Mouse (Mus musculus): ENCODE data around the gene Yap1. TPM values are rescaled to one million over a fixed set of nuclear protein-coding genes. Genes with fewer than 3 reads are reported as not detected.
A peak's percentile ranks its signal among the peaks of the same experiment; 100 is the strongest.

Gene Yap1
- polyA plus RNA-seq, 1 experiment: 59.4 TPM

GRCm38 (mm10) chr9:7979153-7979916 is 25.1 kb downstream of the Yap1 start:
- no peak overlapping the region for H3K4me3 ChIP-seq (replicated peaks; ENCODE audit: extremely low read depth, low read depth, low read length)

GRCm38 (mm10) chr9:7978502-7978901 is 25.9 kb downstream of the Yap1 start:
- 68% methylated on average over 3 of the region's 3 CpGs for WGBS
- no peak for DNase-seq

More at GRCm38 (mm10) chr9:7979153-7979916, 25.1 kb downstream of the Yap1 start:
- 60% methylated on average over 11 of the region's 11 CpGs for WGBS
- no peak for TF ChIP-seq CTCF (IDR thresholded peaks at IDR 0.05; ENCODE audit: insufficient read depth, low read length)
- TF ChIP-seq POLR2A (IDR thresholded peaks at IDR 0.05; ENCODE audit: borderline replicate concordance, extremely low read depth, low read depth, low read length): no peak
- DNase-seq: no peak
- peaks cover 19% of the 10 kb centered on the region for H3K4me1 ChIP-seq (ENCODE audit: control insufficient read depth, insufficient read depth, low read length)

GRCm38 (mm10) chr9:7977587-7977986 is 26.8 kb downstream of the Yap1 start:
- Histone ChIP-seq H3K4me1 (ENCODE audit: control insufficient read depth, insufficient read depth, low read length) (peaks cover 14% of the 10 kb centered on the region), H3K4me3 (replicated peaks; ENCODE audit: extremely low read depth, low read depth, low read length) (no peak overlapping the region)
- DNase-seq: no peak
- WGBS: 86% methylated on average over 5 of the region's 5 CpGs
- TF ChIP-seq POLR2A (IDR thresholded peaks at IDR 0.05; ENCODE audit: borderline replicate concordance, extremely low read depth, low read depth, low read length): no peak
- TF ChIP-seq CTCF (IDR thresholded peaks at IDR 0.05; ENCODE audit: insufficient read depth, low read length): no peak

More at GRCm38 (mm10) chr9:7978502-7978901, 25.9 kb downstream of the Yap1 start:
- Histone ChIP-seq H3K4me1 (ENCODE audit: control insufficient read depth, insufficient read depth, low read length) (peaks cover 19% of the 10 kb centered on the region), H3K4me3 (replicated peaks; ENCODE audit: extremely low read depth, low read depth, low read length) (no peak overlapping the region)
- TF ChIP-seq CTCF (IDR thresholded peaks at IDR 0.05; ENCODE audit: insufficient read depth, low read length): peak; percentile 56; the same call in 1 of the 2 replicates
- TF ChIP-seq POLR2A (IDR thresholded peaks at IDR 0.05; ENCODE audit: borderline replicate concordance, extremely low read depth, low read depth, low read length): no peak

- DNase-seq: no peak
- H3K4me3 ChIP-seq (replicated peaks; ENCODE audit: extremely low read depth, low read depth, low read length): no peak overlapping the region
- WGBS: 59% methylated on average over 2 of the region's 2 CpGs
- no peaks in the 10 kb centered on the region for H3K4me1 ChIP-seq (ENCODE audit: control insufficient read depth, insufficient read depth, low read length)
- TF ChIP-seq CTCF (IDR thresholded peaks at IDR 0.05; ENCODE audit: insufficient read depth, low read length) (no peak), POLR2A (IDR thresholded peaks at IDR 0.05; ENCODE audit: borderline replicate concordance, extremely low read depth, low read depth, low read length) (no peak)
These were observed 32.4 kb downstream of the Yap1 start for GRCm38 (mm10) chr9:7971993-7972392.

GRCm38 (mm10) chr9:7967980-7968379 is 36.4 kb downstream of the Yap1 start:
- Histone ChIP-seq H3K4me1 (ENCODE audit: control insufficient read depth, insufficient read depth, low read length) (peaks cover 3% of the 10 kb centered on the region; the same call in 1 of the 2 replicates), H3K4me3 (replicated peaks; ENCODE audit: extremely low read depth, low read depth, low read length) (no peak overlapping the region)
- WGBS: 97% methylated on average over 1 of the region's 1 CpGs
- TF ChIP-seq POLR2A (IDR thresholded peaks at IDR 0.05; ENCODE audit: borderline replicate concordance, extremely low read depth, low read depth, low read length) (no peak), CTCF (IDR thresholded peaks at IDR 0.05; ENCODE audit: insufficient read depth, low read length) (no peak)
- DNase-seq: no peak

- no peak overlapping the region for H3K4me3 ChIP-seq (replicated peaks; ENCODE audit: extremely low read depth, low read depth, low read length)
- TF ChIP-seq CTCF (IDR thresholded peaks at IDR 0.05; ENCODE audit: insufficient read depth, low read length) (no peak), POLR2A (IDR thresholded peaks at IDR 0.05; ENCODE audit: borderline replicate concordance, extremely low read depth, low read depth, low read length) (no peak)
- WGBS: 42% methylated on average over 3 of the region's 3 CpGs
- peaks cover 5% of the 10 kb centered on the region for H3K4me1 ChIP-seq (ENCODE audit: control insufficient read depth, insufficient read depth, low read length)
- no peak for DNase-seq
These were observed 38.8 kb downstream of the Yap1 start for GRCm38 (mm10) chr9:7965590-7965989.

GRCm38 (mm10) chr9:7963867-7964266 is 40.5 kb downstream of the Yap1 start:
- 84% methylated on average over 2 of the region's 2 CpGs for WGBS
- no peak for TF ChIP-seq POLR2A (IDR thresholded peaks at IDR 0.05; ENCODE audit: borderline replicate concordance, extremely low read depth, low read depth, low read length)
- no peak for TF ChIP-seq CTCF (IDR thresholded peaks at IDR 0.05; ENCODE audit: insufficient read depth, low read length)
- peaks cover 9% of the 10 kb centered on the region for H3K4me1 ChIP-seq (ENCODE audit: control insufficient read depth, insufficient read depth, low read length)
- DNase-seq: no peak
- H3K4me3 ChIP-seq (replicated peaks; ENCODE audit: extremely low read depth, low read depth, low read length): no peak overlapping the region

- DNase-seq: no peak
- no peak for TF ChIP-seq CTCF (IDR thresholded peaks at IDR 0.05; ENCODE audit: insufficient read depth, low read length)
- no peak for TF ChIP-seq POLR2A (IDR thresholded peaks at IDR 0.05; ENCODE audit: borderline replicate concordance, extremely low read depth, low read depth, low read length)
- no peak overlapping the region for H3K4me3 ChIP-seq (replicated peaks; ENCODE audit: extremely low read depth, low read depth, low read length)
- peaks cover 9% of the 10 kb centered on the region for H3K4me1 ChIP-seq (ENCODE audit: control insufficient read depth, insufficient read depth, low read length)
- 82% methylated on average over 7 of the region's 7 CpGs for WGBS
These were observed 41.5 kb downstream of the Yap1 start for GRCm38 (mm10) chr9:7962915-7963314.

GRCm38 (mm10) chr9:7961366-7962160 is 42.8 kb downstream of the Yap1 start:
- WGBS: 52% methylated on average over 21 of the region's 21 CpGs
- peaks cover 9% of the 10 kb centered on the region for H3K4me1 ChIP-seq (ENCODE audit: control insufficient read depth, insufficient read depth, low read length)
- TF ChIP-seq POLR2A (IDR thresholded peaks at IDR 0.05; ENCODE audit: borderline replicate concordance, extremely low read depth, low read depth, low read length) (no peak), CTCF (IDR thresholded peaks at IDR 0.05; ENCODE audit: insufficient read depth, low read length) (no peak)
- no peak for DNase-seq
- no peak overlapping the region for H3K4me3 ChIP-seq (replicated peaks; ENCODE audit: extremely low read depth, low read depth, low read length)
